Mouse (Mus musculus) heart, postnatal 0 days (tissue): ENCODE results near the gene Vmn1r219. TPM values are rescaled to one million over a fixed set of nuclear protein-coding genes. Genes with fewer than 3 reads are reported as not detected.
"Not testable (repeated sequence)": the region's sequence is repeated elsewhere in the genome, so short reads cannot be mapped to it uniquely, and the experiment has no call there.

Source experiments
- ATAC-seq: fragments of 200-750 bp; cut with Nextera tagmentation; 2 replicates; pipeline ENCODE4 v1.8.0; 2017; ENCODE audit warnings: low read depth, moderate number of reproducible peaks, moderate library complexity; ENCODE audit not compliant: insufficient read depth
- DNase-seq: peaks from one replicate; pipeline ENCODE4 v3.0.0-alpha.2; 2016; ENCODE audit warnings: low spot score
- H3K27ac ChIP-seq: fragments of 300-500 bp; sonication (generic); 2 replicates; pipeline ENCODE4 v1.5.1; 2014; ENCODE audit warnings: low read depth, mild to moderate bottlenecking
- H3K27me3 ChIP-seq: fragments of 300-500 bp; sonication (generic); 2 replicates; pipeline ENCODE4 v1.6.1; 2014; ENCODE audit warnings: low read length, mixed read lengths; ENCODE audit not compliant: control insufficient read depth, insufficient read depth
- H3K36me3 ChIP-seq: fragments of 300-500 bp; sonication (generic); replicated peaks from 2 replicates; pipeline ENCODE4 v1.6.1; 2014; ENCODE audit warnings: low read length, mixed read lengths; ENCODE audit not compliant: control insufficient read depth, insufficient read depth
- H3K4me1 ChIP-seq: fragments of 300-500 bp; sonication (generic); 2 replicates; pipeline ENCODE4 v1.6.1; 2014; ENCODE audit warnings: antibody characterized with exemption; ENCODE audit not compliant: control insufficient read depth, insufficient read depth
- H3K4me2 ChIP-seq: fragments of 300-500 bp; sonication (generic); 2 replicates; pipeline ENCODE4 v1.6.1; 2014; ENCODE audit warnings: low read depth, mild to moderate bottlenecking, low read length, moderate library complexity
- H3K4me3 ChIP-seq: fragments of 300-500 bp; sonication (generic); 2 replicates; pipeline ENCODE4 v1.5.1; 2014; ENCODE audit warnings: low read depth, low read length
- H3K9ac ChIP-seq: fragments of 300-500 bp; sonication (generic); replicated peaks from 2 replicates; pipeline ENCODE4 v1.6.1; 2014; ENCODE audit warnings: low read depth, low read length, mixed read lengths
- H3K9me3 ChIP-seq: fragments of 300-500 bp; sonication (generic); replicated peaks from 2 replicates; pipeline ENCODE4 v1.6.1; 2016; ENCODE audit warnings: low read length; ENCODE audit not compliant: control insufficient read depth
- CTCF ChIP-seq: IDR thresholded peaks from 2 replicates; pipeline ENCODE4 v1.5.1; 2016; ENCODE audit warnings: antibody characterized with exemption, control low read depth, low read depth
- EP300 ChIP-seq: IDR thresholded peaks from 2 replicates; pipeline ENCODE4 v1.6.1; 2016; ENCODE audit warnings: antibody characterized with exemption, low read depth
- WGBS: fragments of 180-500 bp; shearing (Covaris S2); extraction: QIAGEN DNeasy Blood & Tissue Kit; methylation state at CpG from one replicate; pipeline ENCODE4 v1.1.7; 2014; 5-methylcytosine and 5-hydroxymethylcytosine counted together
- polyA plus RNA-seq: library from polyadenylated mRNA; unstranded; fragments of >200 nt; fragmentation: Nextera tagmentation; extraction: Ambion mirVana; gene quantifications from 2 replicates; pipeline ENCODE4 v1.2.1, GENCODE M21; 2015
- total RNA-seq: library from RNA; depleted of rRNA; stranded (reverse); fragments of >200 nt; gene quantifications from 2 replicates; pipeline ENCODE4 v1.2.3, GENCODE M21; 2014; ENCODE audit warnings: low replicate concordance; rRNA removed

Vmn1r219 gene
- total and polyA plus RNA-seq, 2 experiments from 2014 or later = not detected

- no peak for TF ChIP-seq EP300
- TF ChIP-seq CTCF = no peak
- Histone ChIP-seq H3K27ac (no peak overlapping the region), H3K27me3 (no peaks in the 10 kb centered on the region), H3K36me3 (no peaks in the 10 kb centered on the region), H3K4me3 (no peak overlapping the region), H3K4me2 (no peak overlapping the region), H3K9ac (no peak overlapping the region), H3K4me1 (no peaks in the 10 kb centered on the region; the same call in 1 of the 2 replicates), H3K9me3 (no peaks in the 10 kb centered on the region)
- DNase-seq (no peak), ATAC-seq (peak; percentile 51)
- 34% methylated on average over 3 of the region's 3 CpGs for WGBS
Measured at GRCm38 (mm10) chr13:23157848-23158247, 1.3 kb upstream of the Vmn1r219 start.

DNA sequence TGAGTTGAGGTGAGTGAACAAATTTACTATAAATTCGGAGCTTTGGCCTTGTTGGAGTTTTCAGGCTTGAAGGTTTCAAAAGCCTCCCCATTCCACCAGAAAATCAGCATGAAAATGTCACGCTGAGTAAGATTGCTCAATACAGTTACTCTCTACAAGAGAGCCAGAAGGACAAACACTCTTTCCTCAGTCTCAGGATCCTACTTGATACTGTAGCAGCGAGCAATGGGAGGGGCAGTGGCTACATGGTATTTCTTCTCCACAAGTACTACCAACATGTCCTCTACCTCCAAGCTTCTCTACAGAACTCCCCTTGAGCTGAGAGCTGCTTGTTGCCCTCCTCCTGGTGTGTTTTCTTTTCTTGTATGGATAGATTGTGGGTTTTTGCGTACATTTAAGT lies 7.4 kb downstream of the Vmn1r219 start:
- not testable (repeated sequence) for H3K4me3 ChIP-seq, H3K9me3 ChIP-seq, H3K4me1 ChIP-seq, H3K27ac ChIP-seq, DNase-seq, H3K27me3 ChIP-seq, H3K4me2 ChIP-seq, H3K36me3 ChIP-seq, H3K9ac ChIP-seq, ATAC-seq
- WGBS = 80% methylated on average over 4 of the region's 4 CpGs

DNA sequence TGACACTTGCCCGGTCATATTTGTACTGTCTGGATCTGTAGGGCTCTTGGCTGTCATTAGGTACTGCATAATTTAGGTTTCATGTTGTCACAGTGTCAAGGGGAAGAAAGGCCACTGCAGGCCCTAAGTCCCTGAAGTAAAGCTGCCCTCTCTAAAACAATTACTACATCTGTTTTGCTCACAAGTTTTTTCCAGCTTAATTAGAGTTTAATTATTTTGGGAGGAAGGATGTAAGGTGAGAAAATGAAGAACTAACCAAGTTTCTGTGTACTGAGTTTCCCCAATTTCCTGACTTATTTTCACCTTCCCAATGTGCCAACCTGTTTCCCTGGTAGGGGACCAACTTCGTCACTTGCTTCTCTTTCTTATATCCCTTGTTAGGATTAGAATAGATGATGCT lies 28.8 kb downstream of the Vmn1r219 start, which contains the start of gene Vmn1r220:
Gene Vmn1r220, minus strand, starts transcription at position 101 of the 400 bp plus-strand sequence.
- Histone ChIP-seq H3K9me3 (no peaks in the 10 kb centered on the region), H3K9ac (no peak within 1 kb of the TSS), H3K4me1 (no peaks in the 10 kb centered on the region), H3K4me2 (no peak within 1 kb of the TSS), H3K36me3 (no peaks in the 10 kb centered on the region), H3K27me3 (no peaks in the 10 kb centered on the region), H3K4me3 (no peak within 1 kb of the TSS), H3K27ac (no peak within 1 kb of the TSS)
- no peak for ATAC-seq
- DNase-seq = no peak
- TF ChIP-seq EP300 = no peak
- no peak for TF ChIP-seq CTCF
- WGBS = 78% methylated on average over 2 of the region's 2 CpGs

DNA sequence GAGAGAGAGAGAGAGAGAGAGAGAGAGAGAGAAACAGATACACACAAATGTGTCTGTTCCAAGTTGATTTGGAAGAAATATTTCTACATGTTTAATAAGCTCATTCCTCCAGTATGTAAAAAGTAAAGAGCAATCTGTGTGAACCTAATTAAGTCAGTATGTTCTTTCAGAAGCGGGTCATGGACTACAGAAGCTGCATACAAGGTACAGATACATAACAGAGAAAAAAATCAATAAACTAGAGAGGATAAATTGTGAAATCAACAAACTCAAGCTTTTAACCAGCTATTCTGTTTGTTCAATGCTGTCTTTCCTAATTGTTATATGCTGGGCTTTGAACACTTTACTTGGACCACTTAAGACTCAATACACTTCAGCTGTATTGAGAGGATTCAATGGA lies 44.8 kb downstream of the Vmn1r219 start:
- WGBS = 52% methylated on average over 1 of the region's 1 CpGs
- DNase-seq, H3K27me3 ChIP-seq, H3K9ac ChIP-seq, H3K4me3 ChIP-seq, H3K4me2 ChIP-seq, H3K27ac ChIP-seq, ATAC-seq, H3K4me1 ChIP-seq, H3K9me3 ChIP-seq, H3K36me3 ChIP-seq: not testable (repeated sequence)

DNA sequence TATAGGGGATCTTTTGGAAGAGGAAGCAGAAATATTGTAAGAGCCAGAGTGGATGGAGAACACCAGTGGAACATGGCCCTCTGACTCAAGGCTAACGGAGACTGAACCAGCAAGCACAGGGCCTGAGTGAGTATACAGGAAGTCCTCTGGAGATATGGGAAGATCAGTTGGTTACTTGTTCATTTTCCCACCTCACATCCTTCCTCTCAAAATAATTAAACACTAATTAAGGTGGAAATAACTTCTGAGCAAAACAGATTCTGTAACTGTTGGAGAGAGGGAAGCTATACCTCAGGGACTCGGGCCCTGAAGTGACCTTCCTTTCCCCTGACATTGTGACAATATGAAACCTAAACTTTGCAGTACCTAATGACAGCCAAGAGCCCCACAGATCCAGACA lies 54.7 kb downstream of the Vmn1r219 start, which contains the start of gene Vmn1r221:
Gene Vmn1r221, plus strand, starts transcription at position 301 of the 400 bp plus-strand sequence.
- not testable (repeated sequence) for H3K4me2 ChIP-seq, H3K9me3 ChIP-seq, H3K4me1 ChIP-seq, H3K9ac ChIP-seq, H3K27me3 ChIP-seq, H3K36me3 ChIP-seq, DNase-seq, H3K27ac ChIP-seq, H3K4me3 ChIP-seq, ATAC-seq
- 68% methylated on average over 2 of the region's 2 CpGs for WGBS

Other genes starting within 250 kb of the Vmn1r219 start
- gene Vmn1r213, start 151.7 kb upstream of the Vmn1r219 start, total RNA-seq = not detected in 2 replicates
- gene Vmn1r213, start 151.7 kb upstream of the Vmn1r219 start, polyA plus RNA-seq = not detected in 2 replicates
- not detected in 2 replicates for gene Vmn1r214, start 128.9 kb upstream of the Vmn1r219 start, total RNA-seq
- not detected in 2 replicates for gene Vmn1r214, start 128.9 kb upstream of the Vmn1r219 start, polyA plus RNA-seq
- gene Vmn1r215, start 91.3 kb upstream of the Vmn1r219 start, total RNA-seq = not detected in 2 replicates
- gene Vmn1r215, start 91.3 kb upstream of the Vmn1r219 start, polyA plus RNA-seq = not detected in 2 replicates
- not detected in 2 replicates for gene Vmn1r217, start 41.1 kb upstream of the Vmn1r219 start, total RNA-seq
- not detected in 2 replicates for gene Vmn1r217, start 41.1 kb upstream of the Vmn1r219 start, polyA plus RNA-seq
- gene Vmn1r218, start 26.2 kb upstream of the Vmn1r219 start, total RNA-seq = not detected in 2 replicates
- gene Vmn1r218, start 26.2 kb upstream of the Vmn1r219 start, polyA plus RNA-seq = not detected in 2 replicates
- gene Vmn1r220, start 28.7 kb downstream of the Vmn1r219 start, total RNA-seq = not detected in 2 replicates
- gene Vmn1r220, start 28.7 kb downstream of the Vmn1r219 start, polyA plus RNA-seq = not detected in 2 replicates
- not detected in 2 replicates for gene Vmn1r221, start 54.8 kb downstream of the Vmn1r219 start, total RNA-seq
- gene Vmn1r221, start 54.8 kb downstream of the Vmn1r219 start, polyA plus RNA-seq = not detected in 2 replicates
- not detected in 2 replicates for gene Vmn1r222, start 76.6 kb downstream of the Vmn1r219 start, total RNA-seq
- gene Vmn1r222, start 76.6 kb downstream of the Vmn1r219 start, polyA plus RNA-seq = not detected in 2 replicates
- gene Vmn1r223, start 87.8 kb downstream of the Vmn1r219 start, total RNA-seq = not detected in 2 replicates
- gene Vmn1r223, start 87.8 kb downstream of the Vmn1r219 start, polyA plus RNA-seq = not detected in 2 replicates
- 10.0 and 11.9 TPM in 2 replicates for gene Zfp322a, start 209.9 kb downstream of the Vmn1r219 start, total RNA-seq
- gene Zfp322a, start 209.9 kb downstream of the Vmn1r219 start, polyA plus RNA-seq = 27.0 and 28.1 TPM in 2 replicates